Mouse (Mus musculus) kidney, postnatal 14 days (tissue): Measurements from ENCODE around the gene Aldh3b3.

Source experiments
- DNase-seq: peaks from one replicate; pipeline ENCODE4 v3.0.0; 2022; ENCODE audit warnings: mixed read lengths

The Aldh3b3 gene

DNA sequence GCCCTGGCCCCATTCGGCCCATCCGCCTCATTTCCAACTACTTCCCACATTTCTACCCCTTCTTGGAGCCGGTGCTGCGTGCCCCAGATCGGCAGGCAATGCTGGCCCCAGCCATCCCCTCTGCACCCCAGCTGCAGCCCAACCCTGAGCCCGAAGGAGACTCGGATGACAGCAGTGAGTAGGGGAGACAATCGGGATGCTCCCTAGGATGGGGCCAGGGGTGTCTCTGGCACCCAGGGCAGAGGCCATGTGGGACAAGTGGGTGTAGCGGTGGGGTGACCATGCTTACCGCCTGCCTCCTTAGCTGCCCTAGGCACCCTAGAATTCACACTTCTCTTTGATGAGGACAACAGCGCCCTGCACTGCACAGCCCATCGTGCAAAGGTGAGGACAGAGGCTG, 45.2 kb downstream of the Aldh3b3 start:
- no peak for DNase-seq

GRCm38 (mm10) chr19:4004331-4004730, 45.9 kb downstream of the Aldh3b3 start:
- no peak for DNase-seq

DNA sequence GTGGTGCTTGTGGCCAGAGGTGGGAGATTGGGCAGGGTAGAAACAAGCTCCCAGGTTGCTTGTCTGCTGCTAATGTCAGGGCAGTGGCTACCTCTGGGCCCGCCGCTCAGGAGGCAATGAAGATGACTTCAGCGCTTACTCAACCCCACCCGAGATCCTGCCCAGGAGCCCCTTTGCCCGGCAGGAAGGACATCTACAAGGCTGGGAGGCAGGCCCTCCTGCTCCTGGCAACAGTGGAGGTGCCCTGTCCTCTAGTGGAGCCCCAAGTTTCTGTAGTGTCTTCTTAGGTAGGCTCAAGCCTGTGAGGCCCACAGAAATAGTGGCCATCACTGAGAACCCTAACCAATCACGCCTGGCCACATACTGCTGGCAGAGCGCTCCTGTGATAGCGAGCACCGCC, 46.6 kb downstream of the Aldh3b3 start:
- no peak for DNase-seq

DNA sequence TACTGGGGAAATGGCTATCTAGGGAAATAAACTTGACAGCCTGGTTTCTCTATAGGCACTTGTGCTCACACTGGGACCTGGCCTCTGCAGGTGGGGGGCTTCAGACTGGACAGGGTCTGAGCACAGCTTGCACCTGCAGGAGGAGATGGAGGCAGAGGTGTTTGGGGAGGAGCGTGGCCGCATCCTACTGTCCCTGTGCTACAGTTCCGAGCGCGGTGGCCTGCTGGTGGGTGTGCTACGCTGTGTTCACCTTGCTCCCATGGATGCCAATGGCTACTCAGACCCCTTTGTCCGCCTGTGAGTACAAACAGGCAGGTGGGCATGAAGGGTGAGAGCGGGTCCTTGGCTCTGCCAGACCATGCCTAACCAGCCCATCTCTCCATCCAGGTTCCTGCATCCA, 47.5 kb downstream of the Aldh3b3 start:
- no peak for DNase-seq

- no peak for DNase-seq
These were observed 52.6 kb downstream of the Aldh3b3 start for GRCm38 (mm10) chr19:4011086-4011485.

DNA sequence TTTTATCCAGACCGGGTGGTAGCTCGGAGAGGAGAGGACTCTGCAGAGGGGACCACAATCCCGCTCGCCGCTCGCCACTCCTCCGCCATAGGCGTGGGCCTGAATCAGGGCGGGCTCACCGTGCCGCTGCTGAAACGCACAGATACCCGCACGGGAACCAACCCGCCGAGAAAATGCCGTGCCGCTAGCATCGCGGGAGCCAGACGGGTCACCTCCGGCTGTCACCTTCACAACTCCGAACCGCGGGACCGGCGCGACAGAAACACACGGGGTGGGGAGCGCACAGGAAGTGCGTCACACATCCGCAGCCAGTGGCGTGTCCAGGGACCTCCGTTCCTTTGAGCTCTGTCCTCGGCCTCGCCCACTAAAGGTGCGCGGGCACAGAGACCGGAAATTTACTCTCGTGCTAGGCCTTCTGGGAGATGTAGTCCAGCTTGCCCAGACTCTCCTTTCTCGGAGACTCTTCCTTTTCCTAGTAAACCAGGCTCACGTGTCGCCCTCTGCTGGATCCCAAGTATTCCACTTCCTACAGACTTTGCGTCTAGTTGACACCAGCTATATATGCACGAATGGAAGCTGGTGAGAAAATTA, 54.1 kb downstream of the Aldh3b3 start, which contains the start of gene Ndufv1:
Gene Ndufv1, minus strand, starts transcription at position 375 of the 591 bp plus-strand sequence.
- peak; percentile 99 for DNase-seq

DNA sequence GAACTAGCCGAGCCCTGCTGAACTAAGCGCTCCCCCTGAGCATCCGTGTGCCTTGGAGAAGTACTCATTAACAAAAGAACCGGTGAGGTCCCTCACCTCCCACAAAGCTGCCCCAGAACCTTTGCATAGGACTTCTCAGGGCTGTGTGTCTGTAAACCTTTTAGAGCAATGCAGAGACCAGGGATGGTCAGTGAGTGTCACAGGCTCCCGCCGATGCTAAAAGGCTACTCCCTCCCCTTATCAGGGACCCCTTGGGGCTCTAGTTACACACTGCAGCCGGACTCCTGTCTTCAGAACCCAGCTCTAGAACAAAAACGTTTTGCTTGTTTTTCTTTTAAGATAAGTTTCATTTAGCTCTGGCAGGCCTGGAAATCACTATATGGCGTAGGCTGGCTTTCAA, 54.6 kb downstream of the Aldh3b3 start:
- DNase-seq, result no peak

- DNase-seq, result no peak
These were observed 56.4 kb downstream of the Aldh3b3 start for GRCm38 (mm10) chr19:4014802-4015201.

GRCm38 (mm10) chr19:4015635-4016034, 57.2 kb downstream of the Aldh3b3 start:
- no peak for DNase-seq

GRCm38 (mm10) chr19:4017921-4018587, 59.6 kb downstream of the Aldh3b3 start:
- DNase-seq, result no peak

GRCm38 (mm10) chr19:4018743-4019583, 60.5 kb downstream of the Aldh3b3 start:
- peak; percentile 90 for DNase-seq
